Mouse (Mus musculus) heart, embryonic 13.5 days (tissue): Measurements from ENCODE around the gene Tmem268. TPM values are rescaled to one million over a fixed set of nuclear protein-coding genes. Genes with fewer than 3 reads are reported as not detected.

Experiments used
- ATAC-seq: fragments of 200-750 bp; cut with Nextera tagmentation; 2 replicates; pipeline ENCODE4 v1.8.0; 2017; ENCODE audit warnings: moderate TSS enrichment; ENCODE audit not compliant: insufficient number of reproducible peaks, low FRiP score, low TSS enrichment; ENCODE audit errors: extremely low read depth
- H3K27ac ChIP-seq: fragments of 300-500 bp; sonication (generic); replicated peaks from 2 replicates; pipeline ENCODE4 v1.5.1; 2015; ENCODE audit warnings: moderate library complexity, mild to moderate bottlenecking, inconsistent platforms
- H3K27me3 ChIP-seq: fragments of 300-500 bp; sonication (generic); replicated peaks from 2 replicates; pipeline ENCODE4 v1.6.1; 2015; ENCODE audit warnings: mild to moderate bottlenecking, inconsistent platforms
- H3K36me3 ChIP-seq: fragments of 300-500 bp; sonication (generic); 2 replicates; pipeline ENCODE4 v1.6.1; 2015; ENCODE audit warnings: mild to moderate bottlenecking, inconsistent platforms
- H3K4me1 ChIP-seq: fragments of 300-500 bp; sonication (generic); 2 replicates; pipeline ENCODE4 v1.6.1; 2015; ENCODE audit warnings: inconsistent platforms
- H3K4me2 ChIP-seq: fragments of 300-500 bp; sonication (generic); 2 replicates; pipeline ENCODE4 v1.6.1; 2015; ENCODE audit warnings: inconsistent platforms, mild to moderate bottlenecking, moderate library complexity
- H3K4me3 ChIP-seq: fragments of 300-500 bp; sonication (generic); 2 replicates; pipeline ENCODE4 v1.5.1; 2015; ENCODE audit warnings: moderate library complexity, mild to moderate bottlenecking, inconsistent platforms
- H3K9ac ChIP-seq: fragments of 300-500 bp; sonication (generic); 2 replicates; pipeline ENCODE4 v1.6.1; 2015; ENCODE audit warnings: inconsistent platforms, mild to moderate bottlenecking, moderate library complexity
- H3K9me3 ChIP-seq: fragments of 300-500 bp; sonication (generic); 2 replicates; pipeline ENCODE4 v1.6.1; 2016; ENCODE audit warnings: inconsistent platforms
- WGBS: fragments of 180-500 bp; shearing (Covaris S2); methylation state at CpG from one replicate; pipeline ENCODE4 v1.1.7; 2015; ENCODE audit warnings: mixed read lengths; 5-methylcytosine and 5-hydroxymethylcytosine counted together
- polyA plus RNA-seq: library from polyadenylated mRNA; unstranded; fragments of >200 nt; fragmentation: Nextera tagmentation; extraction: Ambion mirVana; gene quantifications from 2 replicates; pipeline ENCODE4 v1.2.1, GENCODE M21; 2015

Gene Tmem268
- polyA plus RNA-seq, 1 experiment from 2014 or later, result 4.0 TPM

DNA sequence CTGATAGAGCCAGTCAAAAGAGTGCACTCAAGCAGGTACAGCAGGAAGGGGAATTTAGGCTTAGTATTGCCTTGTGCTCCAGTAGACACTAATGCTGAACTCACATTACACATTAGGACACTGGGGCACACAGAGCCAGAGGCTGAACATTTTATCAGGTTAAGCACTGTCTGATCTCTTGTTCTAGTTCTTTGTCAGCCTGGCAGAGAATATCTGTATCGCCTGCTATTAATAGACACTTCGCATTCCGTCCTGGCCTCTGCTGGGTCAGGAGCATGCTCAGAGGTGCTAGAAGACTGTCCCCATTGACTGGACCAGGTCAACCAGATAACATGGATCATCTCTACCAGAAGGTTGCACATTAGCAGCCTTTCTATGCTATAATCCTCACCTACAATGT lies 47.0 kb downstream of the Tmem268 start:
- no peak overlapping the region for H3K4me2 ChIP-seq
- H3K9ac ChIP-seq, result no peak overlapping the region
- ATAC-seq, result peak; percentile 19; the same call in 1 of the 2 replicates
- H3K27ac ChIP-seq, result peak overlapping the region; percentile 73
- H3K4me1 ChIP-seq, result peaks cover 11% of the 10 kb centered on the region
- H3K27me3 ChIP-seq, result no peaks in the 10 kb centered on the region
- WGBS, result 46% methylated on average over 3 of the region's 3 CpGs
- no peak overlapping the region for H3K4me3 ChIP-seq
- H3K9me3 ChIP-seq, result no peaks in the 10 kb centered on the region
- H3K36me3 ChIP-seq, result no peaks in the 10 kb centered on the region

DNA sequence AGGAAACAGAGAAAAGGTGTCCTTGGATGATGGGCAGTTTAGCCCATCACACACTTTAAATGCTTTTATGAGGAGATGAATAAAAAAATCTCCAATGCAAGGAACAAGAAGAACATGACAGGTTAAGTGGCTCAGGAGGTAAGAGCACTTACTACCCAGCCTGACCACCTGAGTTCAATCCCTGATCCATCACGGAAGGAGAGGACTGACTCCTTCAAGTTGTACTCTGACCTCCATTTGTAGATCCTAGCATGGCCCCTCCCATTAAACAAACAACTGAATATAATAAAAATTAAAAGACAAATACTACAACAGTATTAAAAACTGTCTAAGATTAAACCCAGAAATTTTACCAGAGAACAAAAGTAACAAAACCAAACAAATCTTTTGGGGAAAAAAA lies 47.4 kb downstream of the Tmem268 start:
- 63% methylated on average over 1 of the region's 1 CpGs for WGBS
- H3K9ac ChIP-seq, result no peak overlapping the region
- H3K4me1 ChIP-seq, result peaks cover 11% of the 10 kb centered on the region
- no peaks in the 10 kb centered on the region for H3K9me3 ChIP-seq
- no peak for ATAC-seq
- H3K27me3 ChIP-seq, result no peaks in the 10 kb centered on the region
- H3K4me3 ChIP-seq, result no peak overlapping the region
- no peak overlapping the region for H3K4me2 ChIP-seq
- peak overlapping the region; percentile 73 for H3K27ac ChIP-seq
- H3K36me3 ChIP-seq, result no peaks in the 10 kb centered on the region

DNA sequence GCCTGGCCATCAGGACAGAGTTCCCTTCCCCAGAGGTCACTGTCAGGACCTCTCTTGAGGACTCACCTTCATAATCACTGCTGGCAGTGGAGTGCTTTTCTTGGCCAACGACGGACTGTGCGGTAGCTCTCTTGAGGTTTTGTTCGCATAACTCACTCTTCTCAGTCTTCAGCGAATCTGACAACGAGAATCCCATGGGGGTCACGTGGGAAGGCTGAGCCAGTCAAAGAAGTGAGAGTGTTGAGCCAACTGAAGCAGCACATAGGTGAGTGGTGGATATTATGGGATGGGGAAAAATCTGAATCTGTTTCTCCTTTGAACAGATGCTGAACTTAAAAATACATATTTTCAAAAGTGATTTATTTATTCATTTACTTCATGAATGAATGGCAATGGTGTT lies 49.8 kb downstream of the Tmem268 start:
- peaks cover 11% of the 10 kb centered on the region for H3K4me1 ChIP-seq
- H3K36me3 ChIP-seq, result no peaks in the 10 kb centered on the region
- ATAC-seq, result no peak

DNA sequence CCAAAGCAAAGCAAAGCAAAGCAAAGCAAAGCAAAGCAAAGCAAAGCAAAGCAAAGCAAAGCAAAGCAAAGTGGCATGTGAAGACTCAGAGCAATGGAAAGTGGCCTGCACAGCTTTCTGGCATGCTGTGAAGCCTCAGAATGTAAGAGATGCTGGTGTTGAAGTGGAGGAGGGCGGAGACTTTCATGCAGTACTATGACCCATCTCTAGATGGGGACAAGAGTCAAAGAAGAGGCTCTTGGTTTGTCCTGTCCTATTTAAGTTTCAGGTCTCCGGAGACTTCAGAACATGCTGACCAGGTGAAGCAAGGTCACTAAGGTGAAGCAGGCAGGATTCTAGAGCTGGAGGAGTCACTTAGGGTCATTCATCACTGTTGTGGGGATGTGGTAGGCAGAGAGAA lies 63.3 kb downstream of the Tmem268 start:
- Histone ChIP-seq H3K27ac (no peak overlapping the region), H3K9me3 (no peaks in the 10 kb centered on the region), H3K36me3 (no peaks in the 10 kb centered on the region), H3K4me1 (no peaks in the 10 kb centered on the region), H3K4me3 (no peak overlapping the region), H3K27me3 (no peaks in the 10 kb centered on the region), H3K9ac (no peak overlapping the region), H3K4me2 (no peak overlapping the region)
- WGBS, result 65% methylated on average over 2 of the region's 2 CpGs
- ATAC-seq, result no peak

More for the DNA sequence above, 49.8 kb downstream of the Tmem268 start:
- Histone ChIP-seq H3K9ac (no peak overlapping the region), H3K4me2 (no peak overlapping the region), H3K9me3 (no peaks in the 10 kb centered on the region), H3K27me3 (no peaks in the 10 kb centered on the region), H3K4me3 (no peak overlapping the region), H3K27ac (no peak overlapping the region)
- 70% methylated on average over 7 of the region's 7 CpGs for WGBS

DNA sequence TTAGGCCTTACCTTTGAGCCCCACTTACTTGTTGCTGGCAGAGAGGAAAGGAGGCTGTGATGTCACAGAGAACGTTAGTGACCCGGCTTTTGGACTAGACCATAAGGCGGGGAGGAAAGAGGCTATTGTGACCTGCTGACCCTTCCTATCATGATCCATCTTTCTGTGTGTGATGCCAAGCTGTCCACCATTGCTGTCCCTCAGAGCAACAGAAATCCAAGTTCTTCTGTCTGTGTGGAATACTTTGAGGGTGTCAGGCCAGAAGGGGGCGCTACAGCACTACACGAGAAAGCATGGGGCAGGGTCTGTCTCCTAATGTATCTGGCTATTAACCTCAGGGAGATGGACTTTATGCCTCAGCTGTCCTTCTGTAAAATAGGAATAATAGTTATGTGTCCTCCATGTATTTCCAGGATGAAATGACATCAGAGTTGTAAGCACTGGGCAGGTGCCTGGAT lies 63.8 kb downstream of the Tmem268 start, which contains the start of gene Tex48:
Tex48 (minus strand) TSS at position 51 of the 458 bp plus-strand sequence.
- H3K4me1 ChIP-seq, result no peaks in the 10 kb centered on the region
- 51% methylated on average over 5 of the region's 5 CpGs for WGBS
- no peaks in the 10 kb centered on the region for H3K36me3 ChIP-seq
- ATAC-seq, result no peak
- no peak within 1 kb of the TSS for H3K4me2 ChIP-seq
- no peaks in the 10 kb centered on the region for H3K9me3 ChIP-seq
- H3K27ac ChIP-seq, result no peak within 1 kb of the TSS
- no peak within 1 kb of the TSS for H3K4me3 ChIP-seq
- H3K27me3 ChIP-seq, result no peaks in the 10 kb centered on the region
- no peak within 1 kb of the TSS for H3K9ac ChIP-seq

DNA sequence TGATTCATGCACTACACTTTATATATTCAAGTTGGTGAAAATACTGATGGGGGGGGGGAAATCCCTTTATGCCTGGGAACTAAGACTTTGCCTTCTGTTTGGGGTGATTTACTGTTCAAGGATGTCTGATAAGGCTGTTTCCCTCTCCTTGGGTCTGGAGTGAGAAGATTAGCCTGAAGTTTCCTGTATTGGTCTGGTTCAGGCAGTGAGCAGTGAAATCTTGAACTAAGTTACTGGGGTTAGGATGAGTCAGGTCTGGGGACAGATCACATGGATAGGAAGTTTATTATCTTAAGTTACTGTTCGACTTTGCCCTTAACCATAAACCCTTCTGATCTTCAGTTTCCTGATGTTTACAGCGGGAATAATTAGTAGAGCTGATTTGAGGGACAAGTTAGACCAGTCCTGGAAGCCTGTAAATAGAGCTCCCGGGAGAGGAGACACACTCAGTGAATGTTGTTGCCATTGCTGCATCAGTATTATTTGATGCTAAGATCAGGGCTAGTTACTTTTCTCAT lies 67.0 kb downstream of the Tmem268 start:
- 38% methylated on average over 3 of the region's 3 CpGs for WGBS
- no peak for ATAC-seq
- Histone ChIP-seq H3K4me1 (no peaks in the 10 kb centered on the region), H3K36me3 (no peaks in the 10 kb centered on the region), H3K9ac (no peak overlapping the region), H3K9me3 (no peaks in the 10 kb centered on the region), H3K27ac (no peak overlapping the region), H3K27me3 (no peaks in the 10 kb centered on the region), H3K4me2 (no peak overlapping the region), H3K4me3 (no peak overlapping the region)

DNA sequence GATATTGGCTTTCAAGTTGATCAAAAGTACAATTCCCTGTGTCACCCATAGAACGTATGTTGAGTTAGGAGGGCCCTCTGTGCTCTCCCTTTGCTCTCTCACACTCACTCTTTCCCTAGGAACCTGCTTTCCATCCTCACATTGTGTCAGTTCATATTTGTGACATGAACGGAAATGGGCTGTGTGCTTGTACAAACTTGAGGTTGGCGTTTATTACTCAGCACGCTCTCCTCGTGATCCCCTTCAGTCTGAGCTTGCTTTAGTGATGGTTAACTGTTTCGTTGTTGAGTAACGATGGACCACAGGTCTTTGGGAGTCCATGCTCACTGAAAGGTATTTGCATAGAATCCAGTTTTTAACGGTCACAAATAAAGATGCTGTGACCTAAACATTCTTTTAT lies 68.5 kb downstream of the Tmem268 start:
- Histone ChIP-seq H3K9ac (no peak overlapping the region), H3K9me3 (no peaks in the 10 kb centered on the region), H3K4me2 (no peak overlapping the region), H3K27me3 (no peaks in the 10 kb centered on the region), H3K4me1 (no peaks in the 10 kb centered on the region), H3K36me3 (no peaks in the 10 kb centered on the region), H3K4me3 (no peak overlapping the region), H3K27ac (no peak overlapping the region)
- WGBS, result 77% methylated on average over 8 of the region's 8 CpGs
- no peak for ATAC-seq

DNA sequence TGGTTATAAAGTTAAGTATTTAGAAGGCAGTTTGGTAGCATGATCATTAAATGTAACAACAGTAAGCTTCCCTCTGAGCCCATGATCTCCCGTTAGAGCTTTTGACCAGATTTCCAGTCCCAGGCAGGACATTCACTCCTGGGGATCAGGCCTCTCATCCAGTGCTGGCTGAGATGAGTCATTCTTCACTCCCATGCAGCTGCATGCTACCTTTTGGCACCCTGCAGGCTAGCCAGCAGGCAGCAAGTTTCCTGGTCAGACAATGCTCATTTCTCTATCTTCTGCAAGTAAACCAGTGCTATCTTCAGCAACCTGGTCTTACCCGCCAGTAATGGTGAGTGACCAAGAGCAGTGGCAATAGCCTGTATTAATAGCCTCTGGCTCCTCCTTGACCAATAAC lies 74.6 kb downstream of the Tmem268 start:
- 68% methylated on average over 2 of the region's 2 CpGs for WGBS

More for the DNA sequence above, 74.6 kb downstream of the Tmem268 start:
- no peaks in the 10 kb centered on the region for H3K27me3 ChIP-seq
- no peak overlapping the region for H3K4me2 ChIP-seq
- H3K9ac ChIP-seq, result no peak overlapping the region
- H3K4me3 ChIP-seq, result no peak overlapping the region
- no peaks in the 10 kb centered on the region for H3K36me3 ChIP-seq
- ATAC-seq, result no peak
- H3K4me1 ChIP-seq, result no peaks in the 10 kb centered on the region
- H3K27ac ChIP-seq, result no peak overlapping the region
- H3K9me3 ChIP-seq, result no peaks in the 10 kb centered on the region

Other genes starting within 250 kb of the Tmem268 start
- not detected in 2 replicates for gene Orm1, start 214.2 kb upstream of the Tmem268 start, polyA plus RNA-seq
- not detected in 2 replicates for gene Orm3, start 202.6 kb upstream of the Tmem268 start, polyA plus RNA-seq
- gene Orm2, start 196.3 kb upstream of the Tmem268 start, polyA plus RNA-seq, result not detected in 2 replicates
- 2.8 and 3.5 TPM in 2 replicates for gene Akna, start 155.4 kb upstream of the Tmem268 start, polyA plus RNA-seq
- gene Whrn, start 62.8 kb upstream of the Tmem268 start, polyA plus RNA-seq, result 1.7 and 2.8 TPM in 2 replicates
- gene Atp6v1g1, start 14.0 kb upstream of the Tmem268 start, polyA plus RNA-seq, result 188 and 212 TPM in 2 replicates
- not detected in 2 replicates for gene Gm11213, start 46.5 kb downstream of the Tmem268 start, polyA plus RNA-seq
- gene Tex48, start 63.6 kb downstream of the Tmem268 start, polyA plus RNA-seq, result not detected in 2 replicates
- gene Gm11214, start 104.6 kb downstream of the Tmem268 start, polyA plus RNA-seq, result not detected in 2 replicates
- 0.05 TPM in 1 of 2 replicates, not detected in the other for gene Tnfsf15, start 186.3 kb downstream of the Tmem268 start, polyA plus RNA-seq